Mouse (Mus musculus) cerebellum, adult 11 months (tissue): ENCODE data around the gene Hcn3.
A peak's percentile ranks its signal among the peaks of the same experiment; 100 is the strongest.

Source experiments
- DNase-seq: peaks from one replicate; pipeline ENCODE4 v3.0.0; 2022

Gene Hcn3

GRCm38 (mm10) chr3:89136365-89136764 is 23.6 kb downstream of the Hcn3 start:
- no peak for DNase-seq

DNA sequence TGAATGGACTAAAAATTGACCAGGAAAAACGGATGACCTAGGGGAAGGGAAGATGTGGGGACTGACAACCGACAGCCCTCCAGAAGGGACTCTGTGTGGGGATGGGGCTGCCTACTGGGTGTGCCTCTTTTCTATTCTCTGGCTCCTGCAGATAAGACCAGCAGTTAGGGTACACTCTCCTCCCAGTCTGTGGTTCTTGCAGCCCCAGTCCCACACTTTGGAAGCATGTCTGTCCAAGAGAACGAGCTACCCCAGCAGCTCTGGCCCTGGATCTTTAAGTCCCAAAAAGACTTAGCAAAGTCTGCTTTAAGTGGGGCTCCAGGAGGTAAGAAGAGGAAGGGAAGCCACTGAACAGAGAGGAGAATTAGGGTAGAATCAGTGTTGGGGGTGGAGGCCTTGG is 24.0 kb downstream of the Hcn3 start, which contains the start of gene Pklr:
Pklr (plus strand) TSS at position 185 of the 400 bp plus-strand sequence.
- no peak for DNase-seq

GRCm38 (mm10) chr3:89133752-89134151 is 26.2 kb downstream of the Hcn3 start:
- no peak for DNase-seq

GRCm38 (mm10) chr3:89133063-89133450 is 26.9 kb downstream of the Hcn3 start:
- DNase-seq = no peak

GRCm38 (mm10) chr3:89132285-89133062 is 27.5 kb downstream of the Hcn3 start:
- peak; percentile 43 for DNase-seq

- DNase-seq = no peak
These were observed 28.2 kb downstream of the Hcn3 start for GRCm38 (mm10) chr3:89131816-89132215.

GRCm38 (mm10) chr3:89129908-89130307 is 30.1 kb downstream of the Hcn3 start:
- DNase-seq = no peak

DNA sequence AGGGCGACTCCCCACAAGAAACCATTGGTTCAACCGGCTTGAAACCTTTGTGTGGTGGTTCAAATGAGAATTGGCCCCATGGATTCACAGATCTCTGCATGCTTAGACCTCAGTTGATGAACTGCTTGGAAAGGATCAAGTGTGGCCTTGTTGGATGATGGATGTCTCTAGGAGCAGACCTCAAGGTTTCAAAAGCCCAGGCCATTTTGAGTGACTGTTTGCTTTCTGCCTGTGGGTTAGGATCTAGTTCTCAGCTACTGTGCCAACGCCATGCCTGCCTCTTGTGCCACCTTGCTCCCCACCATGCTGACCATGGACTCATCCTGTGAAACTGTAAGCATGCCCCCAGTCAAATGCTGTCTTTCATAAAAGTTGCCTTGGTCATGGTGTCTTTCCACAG is 34.0 kb downstream of the Hcn3 start:
- DNase-seq = no peak

GRCm38 (mm10) chr3:89124241-89124640 is 35.8 kb downstream of the Hcn3 start:
- no peak for DNase-seq

DNA sequence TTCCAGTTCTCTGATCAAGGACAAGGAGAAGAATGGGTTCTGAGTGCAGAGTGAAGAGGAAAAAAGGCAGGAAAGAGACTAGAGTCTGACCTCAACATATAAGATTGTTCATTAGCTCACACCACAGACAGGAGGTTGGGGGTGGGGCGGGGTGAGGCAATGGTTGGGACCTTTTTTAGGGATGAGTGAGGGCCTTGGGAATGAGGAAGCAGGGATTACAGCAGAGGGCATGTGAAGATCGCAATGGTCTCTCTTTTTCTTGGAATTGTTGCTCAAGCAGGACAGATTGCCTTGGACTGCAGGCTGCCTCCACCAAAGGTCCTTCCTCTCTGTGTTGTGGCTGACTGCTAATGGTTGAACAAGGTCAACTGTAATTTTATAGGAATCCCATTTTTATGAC is 36.7 kb downstream of the Hcn3 start:
- no peak for DNase-seq

DNA sequence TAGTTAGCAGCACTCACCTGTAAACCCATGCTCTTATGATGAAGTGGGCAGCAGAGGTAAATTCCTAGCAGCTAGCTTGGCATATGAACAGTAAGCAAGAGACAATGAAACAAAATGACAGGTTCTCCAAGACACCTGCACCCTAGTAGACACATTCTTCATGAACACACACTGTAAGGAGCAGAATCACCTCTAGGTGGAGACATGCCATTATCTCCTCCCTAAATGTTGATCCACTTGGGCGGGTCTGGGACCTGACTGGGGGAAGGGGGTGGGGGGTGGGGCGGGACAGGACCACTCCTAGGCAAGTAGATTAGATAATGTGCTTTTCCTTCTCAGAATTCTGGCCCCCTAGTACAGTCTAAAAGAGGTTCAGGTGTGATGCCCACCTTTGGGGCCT is 44.5 kb downstream of the Hcn3 start:
- DNase-seq = no peak

- DNase-seq = no peak
These were observed 46.9 kb downstream of the Hcn3 start for GRCm38 (mm10) chr3:89113058-89113457.

DNA sequence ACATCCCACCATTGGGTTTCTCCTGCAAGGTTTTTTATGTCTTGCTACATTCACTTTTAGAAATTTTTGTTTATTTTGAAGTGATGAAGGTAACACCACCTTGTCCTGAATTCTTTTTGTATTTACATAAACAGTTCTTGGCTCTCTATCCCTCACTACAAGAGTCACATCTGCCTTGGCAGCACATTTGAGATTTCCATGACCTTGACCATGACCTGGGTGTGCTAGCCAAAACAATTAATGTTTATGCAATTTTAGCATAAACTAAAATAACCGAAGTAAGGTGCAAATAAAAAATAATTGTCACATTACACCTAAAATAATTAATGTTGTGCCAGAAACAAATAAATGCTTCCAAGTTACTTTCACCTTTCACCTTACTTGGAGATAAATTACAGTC is 51.9 kb downstream of the Hcn3 start:
- DNase-seq = no peak

- no peak for DNase-seq
These were observed 52.5 kb downstream of the Hcn3 start for GRCm38 (mm10) chr3:89107545-89107944.

GRCm38 (mm10) chr3:89106881-89107280 is 53.1 kb downstream of the Hcn3 start:
- DNase-seq = no peak

DNA sequence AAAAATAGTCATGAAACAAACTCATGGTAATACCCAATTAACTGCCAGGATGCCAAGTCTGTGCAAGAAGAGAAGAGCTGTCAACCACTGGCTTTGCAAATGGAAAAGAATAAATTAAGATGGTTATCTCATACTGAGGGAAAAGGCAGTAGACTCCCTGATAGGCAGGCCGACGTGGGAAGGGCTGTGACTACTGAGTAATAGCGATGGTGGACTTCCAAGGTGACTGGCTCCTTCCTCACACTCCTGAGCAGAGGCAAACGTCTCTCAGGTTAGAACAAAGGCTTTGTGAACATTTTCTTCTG is 56.8 kb downstream of the Hcn3 start:
- no peak for DNase-seq

DNA sequence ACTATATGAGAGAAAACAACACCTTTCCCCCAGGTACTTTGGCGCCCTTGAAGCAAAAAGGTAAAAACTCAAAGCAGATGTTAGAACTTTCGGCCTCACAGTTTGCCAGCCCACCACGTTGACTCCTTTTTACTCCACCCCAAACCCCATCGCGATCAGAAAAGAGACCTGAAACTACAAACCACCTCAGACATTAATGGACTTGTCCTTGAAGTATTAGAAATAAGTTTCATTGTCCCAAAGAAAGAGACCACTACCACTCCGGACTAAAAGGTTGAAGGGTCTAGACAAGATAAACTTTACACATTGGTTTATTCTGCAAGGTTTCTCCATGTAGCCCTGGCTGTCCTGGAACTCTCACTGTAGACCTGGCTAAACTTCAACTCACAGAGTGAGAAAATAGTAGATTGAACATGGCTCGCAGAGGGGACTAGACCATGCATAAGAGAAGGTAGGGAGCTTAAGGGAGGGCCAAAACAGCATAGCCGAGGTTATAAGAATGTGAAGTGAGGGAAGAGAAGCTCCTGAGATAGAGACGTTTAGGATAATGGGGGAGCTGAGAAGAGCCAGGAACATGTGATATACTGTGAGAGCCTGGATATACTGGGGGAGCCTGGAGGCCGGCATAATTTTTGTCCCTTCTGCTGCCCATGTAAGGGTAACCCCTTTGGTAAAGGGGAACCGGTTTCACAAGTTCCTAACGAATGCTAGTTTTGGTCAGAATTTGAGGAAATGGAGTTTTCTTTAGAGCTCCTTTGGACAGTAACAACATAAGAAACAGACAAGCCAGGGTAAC is 57.3 kb downstream of the Hcn3 start:
- no peak for DNase-seq

DNA sequence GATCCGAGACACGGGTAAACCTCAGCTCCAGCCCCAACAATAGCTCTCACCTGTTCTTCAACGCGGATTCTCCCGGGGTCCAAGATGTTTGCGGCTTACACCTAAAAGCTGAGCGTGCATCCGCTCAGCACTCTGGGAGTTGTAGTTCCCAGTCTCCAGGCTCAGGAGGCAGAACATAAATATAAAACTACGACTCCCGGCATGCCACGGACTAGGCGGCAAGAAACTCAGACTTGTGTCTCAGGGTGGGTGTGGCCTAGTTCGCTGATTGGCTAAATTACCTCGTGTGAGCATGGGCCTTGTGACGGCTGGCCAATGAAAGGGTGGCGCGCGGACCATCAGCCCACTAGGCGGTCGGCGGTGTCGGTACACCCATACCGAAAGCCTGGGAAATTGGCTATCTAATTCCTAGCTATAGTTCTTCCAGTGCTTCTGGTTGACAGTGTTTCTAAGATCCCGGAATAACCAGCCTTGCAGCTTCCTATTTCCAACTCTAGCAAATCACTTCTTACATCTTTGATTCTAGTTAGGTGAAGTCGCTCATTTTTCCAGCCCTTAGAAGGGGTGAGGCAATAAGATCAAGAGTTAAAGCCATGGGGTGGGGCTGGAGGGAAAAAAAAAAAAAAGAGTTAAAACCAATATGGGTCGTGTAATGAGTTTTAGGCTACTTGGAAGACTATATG is 58.0 kb downstream of the Hcn3 start, which contains the start of gene Fdps:
Fdps (minus strand) TSS at position 148 of the 683 bp plus-strand sequence.
- peak; percentile 95 for DNase-seq

DNA sequence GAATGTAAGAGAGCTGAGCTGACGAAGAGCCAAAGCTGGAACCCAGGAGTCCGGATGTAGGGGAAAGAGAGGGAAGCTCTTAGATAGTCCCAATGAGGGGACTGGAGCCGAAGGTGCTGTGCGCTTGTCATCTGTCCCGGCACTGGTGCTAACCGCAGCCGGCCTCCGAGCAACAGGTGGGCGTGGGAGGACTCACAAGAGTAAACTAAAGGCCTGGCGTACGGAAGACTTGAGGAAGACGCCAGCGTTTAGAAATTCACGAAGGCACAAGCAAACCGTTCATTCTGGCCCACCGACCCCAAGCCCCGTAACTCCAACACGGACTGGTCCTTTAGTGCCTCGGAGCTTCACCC is 58.6 kb downstream of the Hcn3 start:
- no peak for DNase-seq

- peak; percentile 55 for DNase-seq
These were observed 59.2 kb downstream of the Hcn3 start, which contains the start of gene Gm43738 for GRCm38 (mm10) chr3:89100811-89101210. Gene Gm43738 (minus strand): TSS chr3:89101099.
